Mouse (Mus musculus): ENCODE measurements around the gene Mrpl35. TPM values are rescaled to one million over a fixed set of nuclear protein-coding genes. Genes with fewer than 3 reads are reported as not detected.
A peak's percentile ranks its signal among the peaks of the same experiment; 100 is the strongest.

Mrpl35 gene
- polyA plus RNA-seq, 1 experiment from 2014 or later = 55.5 TPM

- Histone ChIP-seq H3K4me2 (replicated peaks) (peak overlapping the region; percentile 70), H3K4me3 (peak overlapping the region; percentile 63), H3K36me3 (peaks cover 2% of the 10 kb centered on the region), H3K27me3 (no peaks in the 10 kb centered on the region), H3K9ac (peak overlapping the region; percentile 60), H3K27ac (no peak overlapping the region), H3K9me3 (no peaks in the 10 kb centered on the region), H3K4me1 (peaks cover 9% of the 10 kb centered on the region; the same call in 1 of the 2 replicates)
- WGBS = under 1% methylated on average over 19 of the region's 19 CpGs
- ATAC-seq (ENCODE audit: insufficient number of reproducible peaks, insufficient read depth, low FRiP score, low TSS enrichment) = peak; percentile 88
Measured at GRCm38 (mm10) chr6:71823488-71823887, 3.3 kb downstream of the Mrpl35 start.

- no peak overlapping the region for H3K27ac ChIP-seq
- WGBS = 2% methylated on average over 7 of the region's 7 CpGs
- ATAC-seq (ENCODE audit: insufficient number of reproducible peaks, insufficient read depth, low FRiP score, low TSS enrichment) = peak; percentile 43; the same call in 1 of the 2 replicates
Measured at GRCm38 (mm10) chr6:71823085-71823484, 3.7 kb downstream of the Mrpl35 start.

DNA sequence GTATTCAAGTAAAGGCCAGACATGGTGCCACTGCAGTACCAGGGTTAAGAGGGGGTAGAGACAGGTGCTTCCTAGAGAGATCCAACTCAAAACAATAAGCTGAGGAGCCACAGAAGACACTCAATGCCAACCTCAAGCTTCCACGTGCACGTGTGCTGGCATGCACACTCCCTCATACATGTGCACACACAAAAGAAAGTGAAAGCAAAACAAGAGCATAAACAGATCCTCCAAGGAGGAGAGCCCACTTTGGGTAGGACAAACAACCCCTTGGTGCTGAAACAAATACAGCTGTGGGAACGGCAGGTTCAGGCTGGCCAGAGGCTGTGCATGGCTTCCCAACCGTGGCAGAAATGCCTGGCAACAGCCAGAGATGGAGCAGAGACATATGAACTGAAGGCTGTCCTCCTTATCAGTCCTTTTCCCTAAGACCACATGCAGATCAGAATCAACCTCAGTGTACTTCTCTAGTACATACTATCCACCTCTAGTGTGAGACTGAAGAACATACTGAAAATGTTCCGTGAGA, 6.9 kb downstream of the Mrpl35 start:
- H3K9me3 ChIP-seq = no peaks in the 10 kb centered on the region
- no peaks in the 10 kb centered on the region for H3K27me3 ChIP-seq
- peaks cover 37% of the 10 kb centered on the region for H3K36me3 ChIP-seq
- ATAC-seq (ENCODE audit: insufficient number of reproducible peaks, insufficient read depth, low FRiP score, low TSS enrichment) = no peak
- H3K4me2 ChIP-seq (replicated peaks) = no peak overlapping the region
- H3K9ac ChIP-seq = no peak overlapping the region
- peaks cover 9% of the 10 kb centered on the region; the same call in 1 of the 2 replicates for H3K4me1 ChIP-seq
- WGBS = 91% methylated on average over 5 of the region's 5 CpGs
- H3K4me3 ChIP-seq = no peak overlapping the region
- no peak overlapping the region for H3K27ac ChIP-seq

More at GRCm38 (mm10) chr6:71823085-71823484, 3.7 kb downstream of the Mrpl35 start:
- Histone ChIP-seq H3K4me3 (peak overlapping the region; percentile 63), H3K27me3 (no peaks in the 10 kb centered on the region), H3K9me3 (no peaks in the 10 kb centered on the region), H3K36me3 (peaks cover 6% of the 10 kb centered on the region), H3K4me1 (peaks cover 9% of the 10 kb centered on the region; the same call in 1 of the 2 replicates), H3K9ac (peak overlapping the region; percentile 60), H3K4me2 (replicated peaks) (peak overlapping the region; percentile 70)

DNA sequence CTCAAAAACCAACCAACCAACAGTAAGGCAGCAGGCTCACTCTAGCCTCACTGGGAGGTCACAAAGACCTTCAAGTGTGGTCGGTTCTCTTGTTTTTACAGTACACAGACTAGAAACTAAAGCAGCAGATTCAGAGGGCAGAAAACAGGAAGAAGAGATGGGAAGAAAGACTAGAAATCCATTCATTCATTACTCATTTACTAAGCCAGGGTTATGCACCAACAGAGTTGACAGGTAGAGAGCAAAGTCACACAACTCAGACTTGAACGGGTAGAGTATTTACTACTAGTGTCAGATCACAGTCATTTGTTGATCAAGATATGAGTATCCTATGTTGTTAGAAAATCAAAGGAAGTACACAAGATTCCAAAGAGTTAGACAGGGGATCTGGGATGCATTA, 13.9 kb downstream of the Mrpl35 start:
- no peak overlapping the region for H3K4me3 ChIP-seq
- H3K4me2 ChIP-seq (replicated peaks) = no peak overlapping the region
- no peaks in the 10 kb centered on the region for H3K9me3 ChIP-seq
- H3K36me3 ChIP-seq = peaks cover 44% of the 10 kb centered on the region
- ATAC-seq (ENCODE audit: insufficient number of reproducible peaks, insufficient read depth, low FRiP score, low TSS enrichment) = no peak
- 91% methylated on average over 2 of the region's 2 CpGs for WGBS
- no peaks in the 10 kb centered on the region for H3K27me3 ChIP-seq
- H3K9ac ChIP-seq = no peak overlapping the region
- H3K27ac ChIP-seq = no peak overlapping the region
- H3K4me1 ChIP-seq = no peaks in the 10 kb centered on the region

DNA sequence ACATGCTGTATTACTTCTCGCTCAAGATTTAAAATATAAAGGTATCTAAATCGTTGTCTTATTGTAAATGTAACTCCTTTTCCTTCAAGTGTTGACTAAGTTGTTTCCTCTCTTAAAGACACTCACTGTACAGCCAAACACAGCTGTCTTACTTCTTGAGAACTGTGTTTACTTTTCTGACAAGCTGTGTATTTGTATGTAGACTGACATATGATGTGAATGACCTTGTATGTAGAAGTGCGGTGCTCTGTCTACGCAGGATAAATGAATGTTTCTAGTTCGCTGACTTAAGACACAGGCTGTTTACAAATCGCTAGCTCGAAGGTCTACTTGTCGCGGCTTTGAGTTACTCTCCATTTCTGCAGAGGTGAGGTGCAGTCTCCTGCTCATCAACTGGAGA, 16.9 kb downstream of the Mrpl35 start:
- Histone ChIP-seq H3K4me3 (no peak overlapping the region), H3K9ac (no peak overlapping the region), H3K4me1 (no peaks in the 10 kb centered on the region), H3K9me3 (no peaks in the 10 kb centered on the region), H3K27ac (no peak overlapping the region), H3K4me2 (replicated peaks) (no peak overlapping the region), H3K27me3 (no peaks in the 10 kb centered on the region), H3K36me3 (peaks cover 17% of the 10 kb centered on the region)
- ATAC-seq (ENCODE audit: insufficient number of reproducible peaks, insufficient read depth, low FRiP score, low TSS enrichment) = no peak
- 92% methylated on average over 9 of the region's 9 CpGs for WGBS

GRCm38 (mm10) chr6:71806713-71807112, 20.1 kb downstream of the Mrpl35 start:
- no peak overlapping the region for H3K4me3 ChIP-seq
- no peaks in the 10 kb centered on the region for H3K27me3 ChIP-seq
- H3K27ac ChIP-seq = no peak overlapping the region
- no peaks in the 10 kb centered on the region for H3K4me1 ChIP-seq
- peaks cover 3% of the 10 kb centered on the region; the same call in 1 of the 2 replicates for H3K36me3 ChIP-seq
- H3K4me2 ChIP-seq (replicated peaks) = no peak overlapping the region
- no peak for ATAC-seq (ENCODE audit: insufficient number of reproducible peaks, insufficient read depth, low FRiP score, low TSS enrichment)
- 64% methylated on average over 1 of the region's 1 CpGs for WGBS
- H3K9ac ChIP-seq = no peak overlapping the region
- H3K9me3 ChIP-seq = no peaks in the 10 kb centered on the region

- Histone ChIP-seq H3K27me3 (no peaks in the 10 kb centered on the region), H3K27ac (no peak overlapping the region), H3K9ac (no peak overlapping the region), H3K36me3 (no peaks in the 10 kb centered on the region), H3K9me3 (no peaks in the 10 kb centered on the region), H3K4me2 (replicated peaks) (no peak overlapping the region), H3K4me3 (no peak overlapping the region), H3K4me1 (no peaks in the 10 kb centered on the region)
- ATAC-seq (ENCODE audit: insufficient number of reproducible peaks, insufficient read depth, low FRiP score, low TSS enrichment) = peak; percentile 88; the same call in 1 of the 2 replicates
- WGBS = 27% methylated on average over 12 of the region's 12 CpGs
Measured at GRCm38 (mm10) chr6:71804061-71804829, 22.5 kb downstream of the Mrpl35 start.

- Histone ChIP-seq H3K9me3 (no peaks in the 10 kb centered on the region), H3K9ac (no peak overlapping the region), H3K27ac (no peak overlapping the region), H3K4me2 (replicated peaks) (no peak overlapping the region), H3K36me3 (no peaks in the 10 kb centered on the region), H3K27me3 (no peaks in the 10 kb centered on the region), H3K4me1 (no peaks in the 10 kb centered on the region), H3K4me3 (no peak overlapping the region)
- WGBS = 95% methylated on average over 1 of the region's 1 CpGs
- peak; percentile 30; the same call in 1 of the 2 replicates for ATAC-seq (ENCODE audit: insufficient number of reproducible peaks, insufficient read depth, low FRiP score, low TSS enrichment)
Measured at GRCm38 (mm10) chr6:71803609-71804008, 23.2 kb downstream of the Mrpl35 start.

DNA sequence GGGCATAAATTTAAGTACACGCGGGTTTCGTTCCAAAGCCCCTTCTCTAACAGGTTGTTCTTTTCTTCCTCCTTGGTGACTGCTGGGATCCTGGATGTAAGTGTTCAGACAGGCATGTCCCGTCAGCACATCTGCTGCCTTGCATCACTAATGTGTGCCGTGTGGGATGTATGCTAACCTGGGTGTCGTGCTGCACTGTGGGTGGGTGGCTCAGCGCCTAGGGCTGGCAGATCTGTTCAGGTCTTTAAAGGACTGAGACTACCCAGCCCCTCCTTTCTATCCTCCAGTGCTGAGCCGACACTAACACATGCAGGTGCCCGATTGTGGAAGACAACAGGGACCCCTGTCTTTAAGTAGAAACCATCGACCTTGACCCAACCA, 25.1 kb downstream of the Mrpl35 start:
- Histone ChIP-seq H3K27me3 (no peaks in the 10 kb centered on the region), H3K27ac (no peak overlapping the region), H3K4me2 (replicated peaks) (no peak overlapping the region), H3K4me3 (no peak overlapping the region), H3K9me3 (no peaks in the 10 kb centered on the region), H3K9ac (no peak overlapping the region), H3K36me3 (no peaks in the 10 kb centered on the region), H3K4me1 (no peaks in the 10 kb centered on the region)
- 76% methylated on average over 10 of the region's 10 CpGs for WGBS
- ATAC-seq (ENCODE audit: insufficient number of reproducible peaks, insufficient read depth, low FRiP score, low TSS enrichment) = no peak

DNA sequence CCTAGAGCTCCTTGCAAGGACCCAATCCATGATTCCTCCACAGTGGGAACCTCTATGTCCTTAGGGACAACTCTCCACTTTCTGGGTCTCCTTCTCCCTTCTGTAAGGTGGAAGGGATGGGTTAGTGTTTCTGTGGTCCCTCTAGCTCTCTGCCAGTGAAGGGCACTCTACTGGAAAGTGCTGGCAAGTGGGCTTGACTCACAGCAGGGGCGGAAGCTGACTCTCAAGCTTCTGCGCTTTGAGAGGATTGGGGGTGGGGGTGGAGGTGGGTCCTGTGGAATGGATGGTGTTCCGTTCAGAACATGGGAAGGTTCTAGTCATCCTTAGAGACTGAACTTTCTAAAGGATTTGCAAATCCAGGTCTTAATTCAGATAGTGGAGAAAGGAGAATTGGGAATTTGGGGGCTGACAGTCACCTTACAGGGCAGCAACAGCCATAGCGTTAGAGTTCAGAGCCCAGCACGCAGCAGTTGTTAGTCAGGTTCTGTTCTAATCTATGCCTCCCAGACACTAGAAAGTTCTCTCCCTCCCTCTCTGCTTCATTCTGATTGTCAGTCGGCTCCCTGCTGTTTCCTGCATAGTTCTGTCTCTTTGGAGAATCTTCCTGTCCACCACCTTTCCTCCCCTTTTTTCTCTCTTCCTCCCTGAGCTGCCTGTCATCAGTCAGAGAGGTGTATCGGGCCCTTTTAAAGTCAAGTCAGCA, 25.6 kb downstream of the Mrpl35 start:
- Histone ChIP-seq H3K4me3 (no peak overlapping the region), H3K36me3 (no peaks in the 10 kb centered on the region), H3K4me2 (replicated peaks) (no peak overlapping the region), H3K27ac (no peak overlapping the region), H3K4me1 (no peaks in the 10 kb centered on the region), H3K9me3 (no peaks in the 10 kb centered on the region), H3K9ac (no peak overlapping the region), H3K27me3 (no peaks in the 10 kb centered on the region)
- ATAC-seq (ENCODE audit: insufficient number of reproducible peaks, insufficient read depth, low FRiP score, low TSS enrichment) = no peak
- WGBS = 58% methylated on average over 7 of the region's 7 CpGs

- Histone ChIP-seq H3K9me3 (no peaks in the 10 kb centered on the region), H3K9ac (no peak overlapping the region), H3K4me3 (no peak overlapping the region), H3K36me3 (no peaks in the 10 kb centered on the region), H3K27ac (no peak overlapping the region), H3K27me3 (no peaks in the 10 kb centered on the region), H3K4me2 (replicated peaks) (no peak overlapping the region), H3K4me1 (no peaks in the 10 kb centered on the region)
- WGBS = 68% methylated on average over 3 of the region's 3 CpGs
- ATAC-seq (ENCODE audit: insufficient number of reproducible peaks, insufficient read depth, low FRiP score, low TSS enrichment) = no peak
Measured at GRCm38 (mm10) chr6:71799391-71799790, 27.4 kb downstream of the Mrpl35 start.

- WGBS = 83% methylated on average over 6 of the region's 6 CpGs
- Histone ChIP-seq H3K9me3 (no peaks in the 10 kb centered on the region), H3K27ac (no peak overlapping the region), H3K36me3 (no peaks in the 10 kb centered on the region), H3K4me1 (no peaks in the 10 kb centered on the region), H3K9ac (no peak overlapping the region), H3K4me2 (replicated peaks) (no peak overlapping the region), H3K4me3 (no peak overlapping the region), H3K27me3 (no peaks in the 10 kb centered on the region)
- no peak for ATAC-seq (ENCODE audit: insufficient number of reproducible peaks, insufficient read depth, low FRiP score, low TSS enrichment)
Measured at GRCm38 (mm10) chr6:71791771-71792170, 35.0 kb downstream of the Mrpl35 start.
